Mouse (Mus musculus): Measurements from ENCODE around the gene Tnr. TPM values are rescaled to one million over a fixed set of nuclear protein-coding genes. Genes with fewer than 3 reads are reported as not detected.

The Tnr gene
- polyA plus RNA-seq, 1 experiment from 2014 or later = 0.01 TPM

- DNase-seq (no peak), ATAC-seq (ENCODE audit: low read depth) (no peak)
- no peak overlapping the region for H3K27ac ChIP-seq
- H3K9me3 ChIP-seq (replicated peaks) = no peaks in the 10 kb centered on the region
- H3K36me3 ChIP-seq = no peaks in the 10 kb centered on the region
- no peak overlapping the region for H3K9ac ChIP-seq
- WGBS (ENCODE audit: insufficient replicate concordance) = 64% methylated on average over 11 of the region's 11 CpGs
- H3K27me3 ChIP-seq = no peaks in the 10 kb centered on the region
- no peaks in the 10 kb centered on the region for H3K4me1 ChIP-seq (replicated peaks)
- H3K4me2 ChIP-seq = no peak overlapping the region
- H3K4me3 ChIP-seq (replicated peaks) = no peak overlapping the region
These were observed 328.5 kb downstream of the Tnr start for GRCm38 (mm10) chr1:159852088-159852487.

- 72% methylated on average over 1 of the region's 1 CpGs for WGBS (ENCODE audit: insufficient replicate concordance)
- ATAC-seq (ENCODE audit: low read depth) (no peak), DNase-seq (no peak)
- Histone ChIP-seq H3K27me3 (no peaks in the 10 kb centered on the region), H3K9ac (no peak overlapping the region), H3K9me3 (replicated peaks) (no peaks in the 10 kb centered on the region), H3K27ac (no peak overlapping the region), H3K4me1 (replicated peaks) (no peaks in the 10 kb centered on the region), H3K36me3 (no peaks in the 10 kb centered on the region), H3K4me2 (no peak overlapping the region), H3K4me3 (replicated peaks) (no peak overlapping the region)
These were observed 330.7 kb downstream of the Tnr start for GRCm38 (mm10) chr1:159854261-159854660.

GRCm38 (mm10) chr1:159861782-159862474, 338.4 kb downstream of the Tnr start:
- H3K27ac ChIP-seq = no peak overlapping the region
- no peaks in the 10 kb centered on the region for H3K9me3 ChIP-seq (replicated peaks)
- no peaks in the 10 kb centered on the region for H3K27me3 ChIP-seq
- 65% methylated on average over 3 of the region's 3 CpGs for WGBS (ENCODE audit: insufficient replicate concordance)
- DNase-seq = no peak
- no peaks in the 10 kb centered on the region for H3K4me1 ChIP-seq (replicated peaks)
- no peak overlapping the region for H3K9ac ChIP-seq
- no peak for ATAC-seq (ENCODE audit: low read depth)
- no peak overlapping the region for H3K4me2 ChIP-seq
- no peaks in the 10 kb centered on the region for H3K36me3 ChIP-seq
- no peak overlapping the region for H3K4me3 ChIP-seq (replicated peaks)

GRCm38 (mm10) chr1:159865696-159866095, 342.1 kb downstream of the Tnr start:
- no peaks in the 10 kb centered on the region for H3K9me3 ChIP-seq (replicated peaks)
- no peak overlapping the region for H3K9ac ChIP-seq
- WGBS (ENCODE audit: insufficient replicate concordance) = 42% methylated on average over 1 of the region's 1 CpGs

GRCm38 (mm10) chr1:159869619-159870441, 346.3 kb downstream of the Tnr start:
- no peak overlapping the region for H3K9ac ChIP-seq
- no peak overlapping the region for H3K27ac ChIP-seq
- no peak for ATAC-seq (ENCODE audit: low read depth)
- no peaks in the 10 kb centered on the region for H3K36me3 ChIP-seq
- no peak overlapping the region for H3K4me2 ChIP-seq
- H3K27me3 ChIP-seq = no peaks in the 10 kb centered on the region
- 60% methylated on average over 6 of the region's 6 CpGs for WGBS (ENCODE audit: insufficient replicate concordance)
- no peaks in the 10 kb centered on the region for H3K4me1 ChIP-seq (replicated peaks)
- H3K9me3 ChIP-seq (replicated peaks) = no peaks in the 10 kb centered on the region
- H3K4me3 ChIP-seq (replicated peaks) = no peak overlapping the region
- DNase-seq = no peak

More at GRCm38 (mm10) chr1:159865696-159866095, 342.1 kb downstream of the Tnr start:
- Histone ChIP-seq H3K27ac (no peak overlapping the region), H3K4me2 (no peak overlapping the region), H3K4me1 (replicated peaks) (no peaks in the 10 kb centered on the region), H3K36me3 (no peaks in the 10 kb centered on the region), H3K4me3 (replicated peaks) (no peak overlapping the region), H3K27me3 (no peaks in the 10 kb centered on the region)
- DNase-seq (no peak), ATAC-seq (ENCODE audit: low read depth) (no peak)

- no peaks in the 10 kb centered on the region for H3K4me1 ChIP-seq (replicated peaks)
- H3K4me3 ChIP-seq (replicated peaks) = no peak overlapping the region
- WGBS (ENCODE audit: insufficient replicate concordance) = 55% methylated on average over 3 of the region's 3 CpGs
- H3K27ac ChIP-seq = no peak overlapping the region
- H3K36me3 ChIP-seq = no peaks in the 10 kb centered on the region
- no peaks in the 10 kb centered on the region for H3K27me3 ChIP-seq
- ATAC-seq (ENCODE audit: low read depth) = no peak
- no peak for DNase-seq
- H3K9ac ChIP-seq = no peak overlapping the region
- no peaks in the 10 kb centered on the region for H3K9me3 ChIP-seq (replicated peaks)
- no peak overlapping the region for H3K4me2 ChIP-seq
These were observed 349.3 kb downstream of the Tnr start for GRCm38 (mm10) chr1:159872866-159873265.

- Histone ChIP-seq H3K4me2 (no peak overlapping the region), H3K4me3 (replicated peaks) (no peak overlapping the region), H3K36me3 (no peaks in the 10 kb centered on the region), H3K9ac (no peak overlapping the region), H3K27ac (no peak overlapping the region), H3K27me3 (no peaks in the 10 kb centered on the region), H3K9me3 (replicated peaks) (no peaks in the 10 kb centered on the region), H3K4me1 (replicated peaks) (no peaks in the 10 kb centered on the region)
- 35% methylated on average over 3 of the region's 3 CpGs for WGBS (ENCODE audit: insufficient replicate concordance)
- DNase-seq (no peak), ATAC-seq (ENCODE audit: low read depth) (no peak)
These were observed 355.1 kb downstream of the Tnr start for GRCm38 (mm10) chr1:159878681-159879080.

- Histone ChIP-seq H3K4me1 (replicated peaks) (no peaks in the 10 kb centered on the region), H3K36me3 (no peaks in the 10 kb centered on the region), H3K9me3 (replicated peaks) (no peaks in the 10 kb centered on the region), H3K27ac (no peak overlapping the region), H3K4me3 (replicated peaks) (no peak overlapping the region), H3K4me2 (no peak overlapping the region), H3K9ac (no peak overlapping the region), H3K27me3 (no peaks in the 10 kb centered on the region)
- ATAC-seq (ENCODE audit: low read depth) (no peak), DNase-seq (no peak)
- WGBS (ENCODE audit: insufficient replicate concordance) = 52% methylated on average over 4 of the region's 4 CpGs
These were observed 356.3 kb downstream of the Tnr start for GRCm38 (mm10) chr1:159879866-159880265.

GRCm38 (mm10) chr1:159885476-159885875, 361.9 kb downstream of the Tnr start:
- H3K9ac ChIP-seq = no peak overlapping the region
- DNase-seq (no peak), ATAC-seq (ENCODE audit: low read depth) (no peak)
- no peak overlapping the region for H3K27ac ChIP-seq
- H3K4me1 ChIP-seq (replicated peaks) = no peaks in the 10 kb centered on the region
- 18% methylated on average over 3 of the region's 3 CpGs for WGBS (ENCODE audit: insufficient replicate concordance)
- H3K9me3 ChIP-seq (replicated peaks) = no peaks in the 10 kb centered on the region
- no peak overlapping the region for H3K4me2 ChIP-seq
- no peak overlapping the region for H3K4me3 ChIP-seq (replicated peaks)
- no peaks in the 10 kb centered on the region for H3K27me3 ChIP-seq
- no peaks in the 10 kb centered on the region for H3K36me3 ChIP-seq

- no peak for DNase-seq
- H3K9ac ChIP-seq = no peak overlapping the region
- no peak overlapping the region for H3K27ac ChIP-seq
- no peaks in the 10 kb centered on the region for H3K27me3 ChIP-seq
- H3K9me3 ChIP-seq (replicated peaks) = no peaks in the 10 kb centered on the region
- ATAC-seq (ENCODE audit: low read depth) = no peak
- no peak overlapping the region for H3K4me2 ChIP-seq
- no peaks in the 10 kb centered on the region for H3K36me3 ChIP-seq
- H3K4me1 ChIP-seq (replicated peaks) = no peaks in the 10 kb centered on the region
- H3K4me3 ChIP-seq (replicated peaks) = no peak overlapping the region
- WGBS (ENCODE audit: insufficient replicate concordance) = 86% methylated on average over 5 of the region's 5 CpGs
These were observed 365.0 kb downstream of the Tnr start for GRCm38 (mm10) chr1:159888611-159889010.

- ATAC-seq (ENCODE audit: low read depth) (no peak), DNase-seq (no peak)
- 44% methylated on average over 17 of the region's 17 CpGs for WGBS (ENCODE audit: insufficient replicate concordance)
These were observed 365.6 kb downstream of the Tnr start for GRCm38 (mm10) chr1:159889012-159889765.

More at GRCm38 (mm10) chr1:159889012-159889765, 365.6 kb downstream of the Tnr start:
- no peaks in the 10 kb centered on the region for H3K9me3 ChIP-seq (replicated peaks)
- no peak overlapping the region for H3K9ac ChIP-seq
- no peak overlapping the region for H3K4me3 ChIP-seq (replicated peaks)
- H3K27ac ChIP-seq = no peak overlapping the region
- H3K4me2 ChIP-seq = no peak overlapping the region
- H3K27me3 ChIP-seq = no peaks in the 10 kb centered on the region
- H3K4me1 ChIP-seq (replicated peaks) = no peaks in the 10 kb centered on the region
- H3K36me3 ChIP-seq = no peaks in the 10 kb centered on the region

Data from liver, embryonic 13.5 days (tissue).